Mouse (Mus musculus): Measurements from ENCODE around the gene Mucl2.
"Not testable (repeated sequence)": the region's sequence is repeated elsewhere in the genome, so short reads cannot be mapped to it uniquely, and the experiment has no call there.

The Mucl2 gene

DNA sequence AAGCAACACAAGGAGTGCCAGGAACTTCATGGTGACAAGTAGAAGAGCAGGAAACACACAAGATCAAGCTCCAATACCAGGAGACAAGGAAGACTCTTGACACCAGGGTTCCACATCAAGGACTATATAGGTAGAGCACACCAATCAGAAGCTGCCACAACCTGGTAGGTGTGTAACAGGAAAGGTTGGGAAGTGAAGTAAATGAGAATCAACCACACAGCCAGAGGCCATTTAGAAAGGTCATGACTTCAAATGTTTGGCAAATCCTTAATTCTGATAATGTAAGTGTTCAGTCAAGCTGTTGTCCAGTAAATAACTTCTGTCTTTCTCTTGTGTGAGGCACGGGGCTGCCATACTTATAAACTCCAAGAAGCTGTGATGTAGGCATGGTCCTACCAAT, at the start of gene Mucl2:
Gene Mucl2 (minus strand): TSS at position 101 of the 400 bp plus-strand sequence.
- no peaks in the 10 kb centered on the region for H3K4me1 ChIP-seq (replicated peaks; ENCODE audit: low read depth, low read length)
- H3K4me3 ChIP-seq (replicated peaks; ENCODE audit: low read length) = no peak within 1 kb of the TSS
- no peaks in the 10 kb centered on the region for H3K27me3 ChIP-seq (ENCODE audit: insufficient read depth, low read length)
- H3K36me3 ChIP-seq (ENCODE audit: insufficient read depth, low read length) = no peaks in the 10 kb centered on the region
- no peaks in the 10 kb centered on the region for H3K9me3 ChIP-seq (ENCODE audit: low read length)
- TF ChIP-seq POU5F1 (IDR thresholded peaks at IDR 0.05; ENCODE audit: borderline replicate concordance, low read length) (no peak), CTCF (conservative IDR thresholded peaks at IDR 0.05; ENCODE audit: low read length) (no peak), NANOG (IDR thresholded peaks at IDR 0.05; ENCODE audit: borderline replicate concordance, low read length) (no peak)

- H3K4me1 ChIP-seq (replicated peaks; ENCODE audit: low read depth, low read length); H3K36me3 ChIP-seq (ENCODE audit: insufficient read depth, low read length); H3K4me3 ChIP-seq (replicated peaks; ENCODE audit: low read length); H3K27me3 ChIP-seq (ENCODE audit: insufficient read depth, low read length): not testable (repeated sequence)
- peaks cover 25% of the 10 kb centered on the region for H3K9me3 ChIP-seq (ENCODE audit: low read length)
These were observed 13.9 kb upstream of the Mucl2 start for GRCm38 (mm10) chr15:103913061-103913460.

Data from E14TG2a.4 (cell line).